Mouse (Mus musculus): ENCODE measurements at regions not wholly inside any gene's neighbourhood (a gene's known extent, or its start where the extent isn't known, plus 50 kb on each side); places are given as distances from the start of the nearest gene placed in this dataset.

DNA sequence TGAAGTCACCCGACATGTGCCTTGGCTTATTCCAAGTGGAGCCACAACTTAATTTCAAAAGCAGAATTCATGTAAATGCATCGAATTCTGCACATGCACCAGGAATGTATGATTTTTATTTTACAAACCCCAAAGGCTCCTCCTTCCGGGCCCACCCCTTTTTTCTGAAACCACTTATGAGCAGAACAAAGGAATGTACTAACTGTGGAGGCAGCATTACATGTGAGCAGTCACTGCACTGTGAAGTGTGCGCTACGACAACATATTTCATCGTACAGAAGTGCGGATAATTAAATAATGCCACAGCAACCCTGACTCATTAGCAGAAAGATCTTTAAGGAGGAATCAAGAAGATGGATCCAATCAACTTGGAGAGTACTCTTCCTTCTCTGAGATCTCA is 424.8 kb upstream of the Ubash3b start:
- TF ChIP-seq GATA2 (IDR thresholded peaks at IDR 0.05; ENCODE audit: borderline replicate concordance, low read depth, low read length) (no peak), CTCF (IDR thresholded peaks at IDR 0.05; ENCODE audit: low read depth, low read length) (no peak)

Measured in G1E (cell line).